Mouse (Mus musculus): Measurements from ENCODE around the gene Cdc123.

Cdc123 gene

GRCm38 (mm10) chr2:5804440-5805045 is 40.4 kb downstream of the Cdc123 start:
- DNase-seq, result no peak

- DNase-seq, result no peak
Measured at GRCm38 (mm10) chr2:5801927-5802590, 42.9 kb downstream of the Cdc123 start.

- no peak for DNase-seq
Measured at GRCm38 (mm10) chr2:5801182-5801640, 43.8 kb downstream of the Cdc123 start.

GRCm38 (mm10) chr2:5797816-5798672 is 46.9 kb downstream of the Cdc123 start:
- no peak for DNase-seq

GRCm38 (mm10) chr2:5793771-5794170 is 51.2 kb downstream of the Cdc123 start:
- peak; percentile 37 for DNase-seq

GRCm38 (mm10) chr2:5792056-5792455 is 52.9 kb downstream of the Cdc123 start:
- DNase-seq, result no peak

- DNase-seq, result peak; percentile 39
Measured at GRCm38 (mm10) chr2:5789625-5790160, 55.3 kb downstream of the Cdc123 start.

- no peak for DNase-seq
Measured at GRCm38 (mm10) chr2:5787391-5787790, 57.6 kb downstream of the Cdc123 start.

GRCm38 (mm10) chr2:5772464-5772863 is 72.5 kb downstream of the Cdc123 start:
- no peak for DNase-seq

- DNase-seq, result peak; percentile 42
Measured at GRCm38 (mm10) chr2:5770708-5771241, 74.2 kb downstream of the Cdc123 start.

GRCm38 (mm10) chr2:5769630-5770029 is 75.3 kb downstream of the Cdc123 start:
- no peak for DNase-seq

- no peak for DNase-seq
Measured at GRCm38 (mm10) chr2:5768946-5769345, 76.0 kb downstream of the Cdc123 start.

GRCm38 (mm10) chr2:5762031-5762430 is 82.9 kb downstream of the Cdc123 start:
- DNase-seq, result no peak

GRCm38 (mm10) chr2:5760479-5761008 is 84.4 kb downstream of the Cdc123 start:
- DNase-seq, result no peak

GRCm38 (mm10) chr2:5758569-5758968 is 86.4 kb downstream of the Cdc123 start:
- no peak for DNase-seq

GRCm38 (mm10) chr2:5750872-5751271 is 94.1 kb downstream of the Cdc123 start:
- no peak for DNase-seq

- DNase-seq, result peak; percentile 23
Measured at GRCm38 (mm10) chr2:5749210-5749609, 95.8 kb downstream of the Cdc123 start.

- no peak for DNase-seq
Measured at GRCm38 (mm10) chr2:5747545-5748043, 97.4 kb downstream of the Cdc123 start.

- DNase-seq, result peak; percentile 11
Measured at GRCm38 (mm10) chr2:5746529-5746928, 98.4 kb downstream of the Cdc123 start.
